Mouse (Mus musculus) midbrain, embryonic 13.5 days (tissue): Measurements from ENCODE around the gene Zbtb17. TPM values are rescaled to one million over a fixed set of nuclear protein-coding genes. Genes with fewer than 3 reads are reported as not detected.

Experiments used
- ATAC-seq: fragments of 200-750 bp; cut with Nextera tagmentation; 2 replicates; pipeline ENCODE4 v1.8.0; 2017; ENCODE audit warnings: mild to moderate bottlenecking, moderate TSS enrichment, moderate library complexity
- H3K27ac ChIP-seq: fragments of 300-500 bp; sonication (generic); 2 replicates; pipeline ENCODE4 v1.5.1; 2015; ENCODE audit warnings: inconsistent platforms, mild to moderate bottlenecking, moderate library complexity
- H3K27me3 ChIP-seq: fragments of 300-500 bp; sonication (generic); 2 replicates; pipeline ENCODE4 v1.6.1; 2015; ENCODE audit warnings: mild to moderate bottlenecking, inconsistent platforms
- H3K36me3 ChIP-seq: fragments of 300-500 bp; sonication (generic); 2 replicates; pipeline ENCODE4 v1.6.1; 2015; ENCODE audit warnings: mild to moderate bottlenecking, inconsistent platforms
- H3K4me1 ChIP-seq: fragments of 300-500 bp; sonication (generic); replicated peaks from 2 replicates; pipeline ENCODE4 v1.6.1; 2015; ENCODE audit warnings: inconsistent platforms
- H3K4me2 ChIP-seq: fragments of 300-500 bp; sonication (generic); replicated peaks from 2 replicates; pipeline ENCODE4 v1.6.1; 2015; ENCODE audit warnings: moderate library complexity, mild to moderate bottlenecking, inconsistent platforms
- H3K4me3 ChIP-seq: fragments of 300-500 bp; sonication (generic); replicated peaks from 2 replicates; pipeline ENCODE4 v1.5.1; 2015; ENCODE audit warnings: mild to moderate bottlenecking, inconsistent platforms
- H3K9ac ChIP-seq: fragments of 300-500 bp; sonication (generic); replicated peaks from 2 replicates; pipeline ENCODE4 v1.6.1; 2015; ENCODE audit warnings: mild to moderate bottlenecking, inconsistent platforms
- H3K9me3 ChIP-seq: fragments of 300-500 bp; sonication (generic); 2 replicates; pipeline ENCODE4 v1.6.1; 2016; ENCODE audit warnings: mild to moderate bottlenecking, inconsistent platforms
- WGBS: fragments of 180-500 bp; shearing (Covaris S2); methylation state at CpG from one replicate; pipeline ENCODE4 v1.1.7; 2015; 5-methylcytosine and 5-hydroxymethylcytosine counted together
- polyA plus RNA-seq: library from polyadenylated mRNA; unstranded; fragments of >200 nt; fragmentation: Nextera tagmentation; extraction: Ambion mirVana; gene quantifications from 2 replicates; pipeline ENCODE4 v1.2.1, GENCODE M21; 2015

Gene Zbtb17
- polyA plus RNA-seq, 1 experiment from 2014 or later, result 61.0 TPM

GRCm38 (mm10) chr4:141419398-141420191, 24.9 kb upstream of the Zbtb17 start:
- Histone ChIP-seq H3K4me2 (no peak overlapping the region), H3K9me3 (no peaks in the 10 kb centered on the region), H3K4me3 (no peak overlapping the region), H3K9ac (no peak overlapping the region), H3K4me1 (no peaks in the 10 kb centered on the region), H3K27ac (no peak overlapping the region), H3K36me3 (no peaks in the 10 kb centered on the region), H3K27me3 (no peaks in the 10 kb centered on the region)
- no peak for ATAC-seq
- WGBS, result 69% methylated on average over 27 of the region's 27 CpGs

GRCm38 (mm10) chr4:141420192-141420829, 24.1 kb upstream of the Zbtb17 start, which contains the start of gene Hspb7:
Gene Hspb7, plus strand, starts transcription at chr4:141420779.
- Histone ChIP-seq H3K27me3 (no peaks in the 10 kb centered on the region), H3K9me3 (no peaks in the 10 kb centered on the region), H3K4me2 (no peak within 1 kb of the TSS), H3K9ac (no peak within 1 kb of the TSS), H3K4me3 (no peak within 1 kb of the TSS), H3K27ac (no peak within 1 kb of the TSS), H3K4me1 (peaks cover 5% of the 10 kb centered on the region), H3K36me3 (no peaks in the 10 kb centered on the region)
- WGBS, result 57% methylated on average over 9 of the region's 9 CpGs
- ATAC-seq, result no peak

GRCm38 (mm10) chr4:141420886-141421285, 23.6 kb upstream of the Zbtb17 start:
- H3K9me3 ChIP-seq, result no peaks in the 10 kb centered on the region
- no peak for ATAC-seq
- no peak overlapping the region for H3K9ac ChIP-seq
- no peak overlapping the region for H3K27ac ChIP-seq
- H3K27me3 ChIP-seq, result peaks cover 5% of the 10 kb centered on the region; the same call in 1 of the 2 replicates
- H3K4me3 ChIP-seq, result no peak overlapping the region
- peaks cover 11% of the 10 kb centered on the region for H3K4me1 ChIP-seq
- no peaks in the 10 kb centered on the region for H3K36me3 ChIP-seq
- no peak overlapping the region for H3K4me2 ChIP-seq
- 59% methylated on average over 9 of the region's 9 CpGs for WGBS

- H3K4me1 ChIP-seq, result peaks cover 15% of the 10 kb centered on the region
- no peak overlapping the region for H3K9ac ChIP-seq
- peaks cover 7% of the 10 kb centered on the region; the same call in 1 of the 2 replicates for H3K27me3 ChIP-seq
- H3K4me2 ChIP-seq, result no peak overlapping the region
- no peak overlapping the region for H3K27ac ChIP-seq
- 75% methylated on average over 14 of the region's 14 CpGs for WGBS
- H3K9me3 ChIP-seq, result no peaks in the 10 kb centered on the region
- ATAC-seq, result no peak
- H3K36me3 ChIP-seq, result no peaks in the 10 kb centered on the region
- H3K4me3 ChIP-seq, result no peak overlapping the region
Measured at GRCm38 (mm10) chr4:141421423-141421822, 23.0 kb upstream of the Zbtb17 start.

- Histone ChIP-seq H3K9me3 (no peaks in the 10 kb centered on the region), H3K36me3 (no peaks in the 10 kb centered on the region), H3K4me1 (peaks cover 15% of the 10 kb centered on the region), H3K27me3 (peaks cover 10% of the 10 kb centered on the region; the same call in 1 of the 2 replicates), H3K4me3 (no peak overlapping the region), H3K9ac (no peak overlapping the region), H3K4me2 (no peak overlapping the region), H3K27ac (no peak overlapping the region)
- 77% methylated on average over 5 of the region's 5 CpGs for WGBS
- ATAC-seq, result no peak
Measured at GRCm38 (mm10) chr4:141422841-141423240, 21.6 kb upstream of the Zbtb17 start.

GRCm38 (mm10) chr4:141423288-141423687, 21.2 kb upstream of the Zbtb17 start:
- no peak overlapping the region for H3K4me3 ChIP-seq
- 82% methylated on average over 5 of the region's 5 CpGs for WGBS
- peaks cover 15% of the 10 kb centered on the region for H3K4me1 ChIP-seq

GRCm38 (mm10) chr4:141423691-141424431, 20.6 kb upstream of the Zbtb17 start:
- no peak overlapping the region for H3K4me3 ChIP-seq
- no peaks in the 10 kb centered on the region for H3K9me3 ChIP-seq
- no peak overlapping the region for H3K9ac ChIP-seq
- no peak for ATAC-seq
- peaks cover 15% of the 10 kb centered on the region for H3K4me1 ChIP-seq
- no peaks in the 10 kb centered on the region for H3K36me3 ChIP-seq
- no peak overlapping the region for H3K4me2 ChIP-seq
- H3K27me3 ChIP-seq, result peaks cover 10% of the 10 kb centered on the region; the same call in 1 of the 2 replicates
- 92% methylated on average over 13 of the region's 13 CpGs for WGBS
- no peak overlapping the region for H3K27ac ChIP-seq

More at GRCm38 (mm10) chr4:141423288-141423687, 21.2 kb upstream of the Zbtb17 start:
- Histone ChIP-seq H3K27me3 (peaks cover 10% of the 10 kb centered on the region; the same call in 1 of the 2 replicates), H3K4me2 (no peak overlapping the region), H3K9ac (no peak overlapping the region), H3K36me3 (no peaks in the 10 kb centered on the region), H3K27ac (no peak overlapping the region), H3K9me3 (no peaks in the 10 kb centered on the region)
- no peak for ATAC-seq

GRCm38 (mm10) chr4:141425484-141426479, 18.7 kb upstream of the Zbtb17 start:
- no peak overlapping the region for H3K27ac ChIP-seq
- peak overlapping the region; percentile 72 for H3K4me2 ChIP-seq
- no peaks in the 10 kb centered on the region for H3K9me3 ChIP-seq
- WGBS, result 6% methylated on average over 36 of the region's 36 CpGs
- H3K4me1 ChIP-seq, result peaks cover 15% of the 10 kb centered on the region
- peak; percentile 96 for ATAC-seq
- peak overlapping the region; percentile 44 for H3K4me3 ChIP-seq
- H3K9ac ChIP-seq, result peak overlapping the region; percentile 67
- H3K27me3 ChIP-seq, result peaks cover 13% of the 10 kb centered on the region; the same call in 1 of the 2 replicates
- no peaks in the 10 kb centered on the region for H3K36me3 ChIP-seq

GRCm38 (mm10) chr4:141426796-141427745, 17.4 kb upstream of the Zbtb17 start:
- 84% methylated on average over 10 of the region's 10 CpGs for WGBS
- Histone ChIP-seq H3K4me3 (no peak overlapping the region), H3K9me3 (no peaks in the 10 kb centered on the region), H3K27me3 (peaks cover 13% of the 10 kb centered on the region; the same call in 1 of the 2 replicates), H3K4me2 (no peak overlapping the region), H3K9ac (no peak overlapping the region), H3K36me3 (no peaks in the 10 kb centered on the region), H3K4me1 (peaks cover 15% of the 10 kb centered on the region), H3K27ac (no peak overlapping the region)
- ATAC-seq, result no peak

GRCm38 (mm10) chr4:141427921-141428320, 16.5 kb upstream of the Zbtb17 start:
- H3K36me3 ChIP-seq, result no peaks in the 10 kb centered on the region
- 82% methylated on average over 13 of the region's 13 CpGs for WGBS
- H3K4me2 ChIP-seq, result no peak overlapping the region
- peaks cover 15% of the 10 kb centered on the region for H3K4me1 ChIP-seq
- H3K27ac ChIP-seq, result no peak overlapping the region
- no peak overlapping the region for H3K9ac ChIP-seq
- no peak overlapping the region for H3K4me3 ChIP-seq
- ATAC-seq, result no peak
- peaks cover 13% of the 10 kb centered on the region; the same call in 1 of the 2 replicates for H3K27me3 ChIP-seq
- no peaks in the 10 kb centered on the region for H3K9me3 ChIP-seq
